Mouse (Mus musculus): ENCODE measurements around the gene Pcare. TPM values are rescaled to one million over a fixed set of nuclear protein-coding genes. Genes with fewer than 3 reads are reported as not detected.
"Not testable (repeated sequence)": the region's sequence is repeated elsewhere in the genome, so short reads cannot be mapped to it uniquely, and the experiment has no call there.

Gene Pcare
- polyA plus RNA-seq, 1 experiment from 2014 or later: not detected

- not testable (repeated sequence) for H3K4me3 ChIP-seq (ENCODE audit: control insufficient read depth in 1 of 2, insufficient read depth in 1 of 2, low read depth in 1 of 2, low read length in 2 of 2); H3K27me3 ChIP-seq (ENCODE audit: control insufficient read depth, insufficient read depth, low read length); H3K36me3 ChIP-seq (ENCODE audit: control insufficient read depth, insufficient read depth, low read length); ATAC-seq (ENCODE audit: insufficient number of reproducible peaks, insufficient read depth, low FRiP score, low read depth); H3K9me3 ChIP-seq (ENCODE audit: control insufficient read depth, low read length); H3K27ac ChIP-seq (replicated peaks in 1 of 2; ENCODE audit: control insufficient read depth in 1 of 2, insufficient read depth in 1 of 2, low read depth in 2 of 2, low read length in 2 of 2); H3K4me1 ChIP-seq (ENCODE audit: control insufficient read depth in 2 of 2, insufficient read depth in 2 of 2, low read length in 2 of 2); H3K4me2 ChIP-seq (ENCODE audit: low read length); H3K9ac ChIP-seq (ENCODE audit: low read length)
- WGBS: 56% methylated on average over 1 of the region's 1 CpGs
These were observed 15.5 kb upstream of the Pcare start, which contains the start of gene Clip4 for GRCm38 (mm10) chr17:71768173-71768572. Clip4 (plus strand) TSS chr17:71768473.

GRCm38 (mm10) chr17:71760536-71760935, 7.8 kb upstream of the Pcare start:
- 65% methylated on average over 7 of the region's 7 CpGs for WGBS
- Histone ChIP-seq H3K4me3 (ENCODE audit: control insufficient read depth in 1 of 2, insufficient read depth in 1 of 2, low read depth in 1 of 2, low read length in 2 of 2) (no peak overlapping the region), H3K27ac (replicated peaks in 1 of 2; ENCODE audit: control insufficient read depth in 1 of 2, insufficient read depth in 1 of 2, low read depth in 2 of 2, low read length in 2 of 2) (no peak overlapping the region), H3K27me3 (ENCODE audit: control insufficient read depth, insufficient read depth, low read length) (no peaks in the 10 kb centered on the region), H3K36me3 (ENCODE audit: control insufficient read depth, insufficient read depth, low read length) (no peaks in the 10 kb centered on the region), H3K9ac (ENCODE audit: low read length) (no peak overlapping the region), H3K9me3 (ENCODE audit: control insufficient read depth, low read length) (peaks cover 3% of the 10 kb centered on the region; the same call in 1 of the 2 replicates), H3K4me1 (ENCODE audit: control insufficient read depth in 2 of 2, insufficient read depth in 2 of 2, low read length in 2 of 2) (no peaks in the 10 kb centered on the region; a peak in 1 of 4 replicates), H3K4me2 (ENCODE audit: low read length) (no peak overlapping the region)
- no peak for ATAC-seq (ENCODE audit: insufficient number of reproducible peaks, insufficient read depth, low FRiP score, low read depth)

- no peak for ATAC-seq (ENCODE audit: insufficient number of reproducible peaks, insufficient read depth, low FRiP score, low read depth)
- 81% methylated on average over 9 of the region's 9 CpGs for WGBS
- no peak overlapping the region for H3K4me3 ChIP-seq (ENCODE audit: control insufficient read depth in 1 of 2, insufficient read depth in 1 of 2, low read depth in 1 of 2, low read length in 2 of 2)
- no peak overlapping the region for H3K4me2 ChIP-seq (ENCODE audit: low read length)
- no peaks in the 10 kb centered on the region for H3K36me3 ChIP-seq (ENCODE audit: control insufficient read depth, insufficient read depth, low read length)
- no peak overlapping the region for H3K27ac ChIP-seq (replicated peaks in 1 of 2; ENCODE audit: control insufficient read depth in 1 of 2, insufficient read depth in 1 of 2, low read depth in 2 of 2, low read length in 2 of 2)
- H3K9me3 ChIP-seq (ENCODE audit: control insufficient read depth, low read length): no peaks in the 10 kb centered on the region
- no peaks in the 10 kb centered on the region for H3K27me3 ChIP-seq (ENCODE audit: control insufficient read depth, insufficient read depth, low read length)
- H3K9ac ChIP-seq (ENCODE audit: low read length): no peak overlapping the region
- peaks cover 0 to 2% of the 10 kb centered on the region in 2 experiments; a peak in 1 of 4 replicates for H3K4me1 ChIP-seq (ENCODE audit: control insufficient read depth in 2 of 2, insufficient read depth in 2 of 2, low read length in 2 of 2)
These were observed 3.0 kb downstream of the Pcare start for GRCm38 (mm10) chr17:71749616-71750168.

- H3K27me3 ChIP-seq (ENCODE audit: control insufficient read depth, insufficient read depth, low read length): no peaks in the 10 kb centered on the region
- no peak overlapping the region for H3K27ac ChIP-seq (replicated peaks in 1 of 2; ENCODE audit: control insufficient read depth in 1 of 2, insufficient read depth in 1 of 2, low read depth in 2 of 2, low read length in 2 of 2)
- no peak overlapping the region for H3K4me3 ChIP-seq (ENCODE audit: control insufficient read depth in 1 of 2, insufficient read depth in 1 of 2, low read depth in 1 of 2, low read length in 2 of 2)
These were observed 5.1 kb downstream of the Pcare start for GRCm38 (mm10) chr17:71747561-71747960.

GRCm38 (mm10) chr17:71746114-71746513, 6.6 kb downstream of the Pcare start:
- Histone ChIP-seq H3K4me3 (ENCODE audit: control insufficient read depth in 1 of 2, insufficient read depth in 1 of 2, low read depth in 1 of 2, low read length in 2 of 2) (no peak overlapping the region), H3K4me1 (ENCODE audit: control insufficient read depth in 2 of 2, insufficient read depth in 2 of 2, low read length in 2 of 2) (peaks cover 0 to 2% of the 10 kb centered on the region in 2 experiments; a peak in 1 of 4 replicates), H3K4me2 (ENCODE audit: low read length) (no peak overlapping the region), H3K27ac (replicated peaks in 1 of 2; ENCODE audit: control insufficient read depth in 1 of 2, insufficient read depth in 1 of 2, low read depth in 2 of 2, low read length in 2 of 2) (no peak overlapping the region), H3K36me3 (ENCODE audit: control insufficient read depth, insufficient read depth, low read length) (no peaks in the 10 kb centered on the region), H3K9ac (ENCODE audit: low read length) (no peak overlapping the region), H3K27me3 (ENCODE audit: control insufficient read depth, insufficient read depth, low read length) (no peaks in the 10 kb centered on the region), H3K9me3 (ENCODE audit: control insufficient read depth, low read length) (no peaks in the 10 kb centered on the region)
- no peak for ATAC-seq (ENCODE audit: insufficient number of reproducible peaks, insufficient read depth, low FRiP score, low read depth)
- WGBS: 80% methylated on average over 9 of the region's 9 CpGs

More at GRCm38 (mm10) chr17:71747561-71747960, 5.1 kb downstream of the Pcare start:
- Histone ChIP-seq H3K36me3 (ENCODE audit: control insufficient read depth, insufficient read depth, low read length) (no peaks in the 10 kb centered on the region), H3K9me3 (ENCODE audit: control insufficient read depth, low read length) (no peaks in the 10 kb centered on the region), H3K4me2 (ENCODE audit: low read length) (no peak overlapping the region), H3K4me1 (ENCODE audit: control insufficient read depth in 2 of 2, insufficient read depth in 2 of 2, low read length in 2 of 2) (peaks cover 0 to 2% of the 10 kb centered on the region in 2 experiments; a peak in 1 of 4 replicates), H3K9ac (ENCODE audit: low read length) (no peak overlapping the region)
- WGBS: 80% methylated on average over 8 of the region's 8 CpGs
- no peak for ATAC-seq (ENCODE audit: insufficient number of reproducible peaks, insufficient read depth, low FRiP score, low read depth)

- Histone ChIP-seq H3K27ac (replicated peaks in 1 of 2; ENCODE audit: control insufficient read depth in 1 of 2, insufficient read depth in 1 of 2, low read depth in 2 of 2, low read length in 2 of 2) (no peak overlapping the region), H3K4me2 (ENCODE audit: low read length) (no peak overlapping the region), H3K4me1 (ENCODE audit: control insufficient read depth in 2 of 2, insufficient read depth in 2 of 2, low read length in 2 of 2) (peaks cover 0 to 2% of the 10 kb centered on the region in 2 experiments; a peak in 1 of 4 replicates), H3K27me3 (ENCODE audit: control insufficient read depth, insufficient read depth, low read length) (no peaks in the 10 kb centered on the region), H3K9ac (ENCODE audit: low read length) (no peak overlapping the region), H3K36me3 (ENCODE audit: control insufficient read depth, insufficient read depth, low read length) (no peaks in the 10 kb centered on the region), H3K9me3 (ENCODE audit: control insufficient read depth, low read length) (no peaks in the 10 kb centered on the region), H3K4me3 (ENCODE audit: control insufficient read depth in 1 of 2, insufficient read depth in 1 of 2, low read depth in 1 of 2, low read length in 2 of 2) (no peak overlapping the region)
- 35% methylated on average over 5 of the region's 5 CpGs for WGBS
- ATAC-seq (ENCODE audit: insufficient number of reproducible peaks, insufficient read depth, low FRiP score, low read depth): no peak
These were observed 9.8 kb downstream of the Pcare start for GRCm38 (mm10) chr17:71742935-71743334.

GRCm38 (mm10) chr17:71742156-71742555, 10.5 kb downstream of the Pcare start:
- no peak overlapping the region for H3K4me3 ChIP-seq (ENCODE audit: control insufficient read depth in 1 of 2, insufficient read depth in 1 of 2, low read depth in 1 of 2, low read length in 2 of 2)
- no peak overlapping the region for H3K9ac ChIP-seq (ENCODE audit: low read length)
- no peaks in the 10 kb centered on the region for H3K27me3 ChIP-seq (ENCODE audit: control insufficient read depth, insufficient read depth, low read length)
- H3K36me3 ChIP-seq (ENCODE audit: control insufficient read depth, insufficient read depth, low read length): no peaks in the 10 kb centered on the region
- no peak overlapping the region for H3K27ac ChIP-seq (replicated peaks in 1 of 2; ENCODE audit: control insufficient read depth in 1 of 2, insufficient read depth in 1 of 2, low read depth in 2 of 2, low read length in 2 of 2)
- WGBS: 88% methylated on average over 3 of the region's 3 CpGs
- no peak overlapping the region for H3K4me2 ChIP-seq (ENCODE audit: low read length)
- H3K9me3 ChIP-seq (ENCODE audit: control insufficient read depth, low read length): no peaks in the 10 kb centered on the region
- no peak for ATAC-seq (ENCODE audit: insufficient number of reproducible peaks, insufficient read depth, low FRiP score, low read depth)
- H3K4me1 ChIP-seq (ENCODE audit: control insufficient read depth in 2 of 2, insufficient read depth in 2 of 2, low read length in 2 of 2): peaks cover 0 to 2% of the 10 kb centered on the region in 2 experiments; a peak in 1 of 4 replicates

- no peak overlapping the region for H3K4me2 ChIP-seq (ENCODE audit: low read length)
- no peak for ATAC-seq (ENCODE audit: insufficient number of reproducible peaks, insufficient read depth, low FRiP score, low read depth)
- H3K36me3 ChIP-seq (ENCODE audit: control insufficient read depth, insufficient read depth, low read length): no peaks in the 10 kb centered on the region
- H3K4me3 ChIP-seq (ENCODE audit: control insufficient read depth in 1 of 2, insufficient read depth in 1 of 2, low read depth in 1 of 2, low read length in 2 of 2): no peak overlapping the region
- whole genome bisulfite sequencing: 57% methylated on average over 3 of the region's 3 CpGs
- H3K27ac ChIP-seq (replicated peaks in 1 of 2; ENCODE audit: control insufficient read depth in 1 of 2, insufficient read depth in 1 of 2, low read depth in 2 of 2, low read length in 2 of 2): no peak overlapping the region
- peaks cover 3 to 6% of the 10 kb centered on the region in 2 experiments; a peak in 2 of 4 replicates for H3K4me1 ChIP-seq (ENCODE audit: control insufficient read depth in 2 of 2, insufficient read depth in 2 of 2, low read length in 2 of 2)
- no peaks in the 10 kb centered on the region for H3K27me3 ChIP-seq (ENCODE audit: control insufficient read depth, insufficient read depth, low read length)
- H3K9ac ChIP-seq (ENCODE audit: low read length): no peak overlapping the region
- no peaks in the 10 kb centered on the region for H3K9me3 ChIP-seq (ENCODE audit: control insufficient read depth, low read length)
These were observed 16.3 kb downstream of the Pcare start for GRCm38 (mm10) chr17:71736442-71736841.
